Mouse (Mus musculus) right cerebral cortex, postnatal 36 days (tissue): Measurements from ENCODE around the gene Pxn.
"Not testable (repeated sequence)": the region's sequence is repeated elsewhere in the genome, so short reads cannot be mapped to it uniquely, and the experiment has no call there.

Experiments
- DNase-seq, 2 experiments: peaks; one replicate each; pipeline ENCODE4 v3.0.0; 2022; ENCODE audit warnings: low spot score in 2 of 2, mixed read lengths in 1 of 2

Gene Pxn

DNA sequence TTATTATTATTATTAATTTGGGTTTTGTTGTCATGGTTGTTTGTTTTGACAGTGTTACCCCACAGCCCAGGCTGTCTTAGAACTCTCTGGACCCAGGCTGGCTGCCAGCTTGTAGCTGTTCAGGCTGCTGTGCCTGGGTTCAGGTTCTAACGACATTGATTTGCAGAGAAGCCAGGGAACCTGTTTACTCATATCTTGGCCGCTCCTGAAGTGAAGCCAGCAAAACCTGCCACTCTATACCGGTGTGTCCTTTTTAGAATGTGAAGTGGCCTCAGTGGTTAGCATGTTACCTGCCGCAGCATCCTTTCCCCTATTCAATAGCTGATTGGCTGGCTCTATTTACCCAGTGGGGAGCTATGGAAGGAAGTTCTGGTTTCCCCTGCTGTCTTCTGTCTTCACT is 19.8 kb upstream of the Pxn start:
- no peak for DNase-seq

DNA sequence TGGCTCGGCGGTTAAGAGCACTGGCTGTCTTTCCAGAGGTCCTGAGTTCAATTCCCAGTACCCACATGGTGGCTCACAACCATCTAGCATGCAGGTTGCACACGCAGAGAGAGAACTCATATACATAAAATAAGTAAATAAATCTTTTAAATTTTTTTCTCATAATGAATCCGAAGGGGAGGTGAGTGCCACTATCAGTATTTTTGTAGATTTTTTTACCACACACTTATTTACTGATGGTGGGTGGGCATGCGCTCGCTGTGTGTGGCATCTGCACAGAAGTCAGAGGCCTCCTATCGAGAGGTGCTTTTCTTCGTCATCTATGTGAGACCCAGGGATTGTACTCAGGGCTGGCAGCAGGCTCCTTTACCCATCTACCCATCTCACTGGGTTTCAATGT is 19.1 kb upstream of the Pxn start:
- DNase-seq = no peak

DNA sequence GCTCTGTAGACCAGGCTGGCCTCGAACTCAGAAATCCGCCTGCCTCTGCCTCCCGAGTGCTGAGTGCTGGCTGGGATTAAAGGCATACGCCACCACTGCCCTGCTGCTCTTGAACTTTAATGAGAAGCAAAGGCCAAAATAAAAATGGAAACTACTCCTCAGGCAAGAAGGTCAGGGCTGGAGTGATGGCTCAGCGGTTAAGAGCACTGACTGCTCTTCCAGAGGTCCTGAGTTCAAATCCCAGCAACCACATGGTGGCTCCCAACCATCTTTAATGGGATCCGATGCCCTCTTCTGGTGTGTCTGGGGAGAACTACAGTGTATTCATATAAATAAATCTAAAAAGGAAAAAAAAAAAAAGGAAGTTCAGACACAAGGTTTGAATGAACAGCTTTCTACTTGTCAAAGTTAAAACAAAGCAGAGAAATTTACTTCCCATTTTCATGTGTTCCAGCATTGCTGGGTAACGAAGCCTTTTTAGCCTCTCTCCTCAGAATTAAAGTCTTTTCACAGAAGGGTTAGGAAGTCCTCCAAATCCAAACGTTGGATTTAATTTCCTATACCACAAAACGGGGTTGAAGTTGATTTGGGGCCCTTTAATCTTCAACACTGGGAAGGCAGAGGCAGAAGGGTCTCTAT is 18.4 kb upstream of the Pxn start:
- no peak for DNase-seq

DNA sequence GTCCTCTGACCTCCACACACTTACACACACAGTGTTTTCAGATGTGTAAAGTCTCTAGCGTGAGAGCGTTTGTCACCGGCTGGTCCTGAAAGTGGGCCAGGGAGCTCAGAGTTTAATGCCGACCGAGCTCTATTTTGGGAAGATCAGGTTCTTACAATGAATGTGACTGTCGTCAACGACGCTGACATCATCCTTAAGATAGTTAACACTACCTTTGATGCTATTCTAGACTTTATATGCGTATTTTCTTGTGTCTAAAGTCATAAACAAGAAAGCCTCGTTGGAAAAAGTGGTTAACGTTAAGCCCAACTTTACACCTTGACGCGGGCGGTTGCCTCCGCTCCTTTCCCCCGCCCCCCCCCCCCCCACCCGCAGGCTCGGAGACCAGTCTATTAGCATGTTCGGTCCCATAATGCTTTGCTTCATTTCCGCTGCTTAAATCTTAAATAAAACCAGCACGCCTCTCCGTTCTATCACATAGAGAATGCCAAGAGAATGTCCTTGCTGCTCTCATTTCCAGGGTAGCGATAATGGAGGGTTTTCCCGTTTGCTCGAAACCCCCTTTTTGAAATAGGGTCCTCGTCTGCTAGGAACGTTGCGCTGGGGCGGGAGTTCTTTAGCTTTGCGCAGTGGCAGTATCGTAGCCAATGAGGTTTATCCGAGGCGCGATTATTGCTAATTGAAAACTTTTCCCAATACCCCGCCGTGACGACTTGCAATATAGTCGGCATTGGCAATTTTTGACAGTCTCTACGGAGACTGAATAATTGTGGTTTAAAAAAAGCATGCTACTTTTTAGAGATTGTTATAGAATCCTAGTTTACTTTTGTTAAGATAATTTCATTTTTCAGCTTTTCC is 17.4 kb upstream of the Pxn start:
- DNase-seq = peak; percentile 64 to 66

DNA sequence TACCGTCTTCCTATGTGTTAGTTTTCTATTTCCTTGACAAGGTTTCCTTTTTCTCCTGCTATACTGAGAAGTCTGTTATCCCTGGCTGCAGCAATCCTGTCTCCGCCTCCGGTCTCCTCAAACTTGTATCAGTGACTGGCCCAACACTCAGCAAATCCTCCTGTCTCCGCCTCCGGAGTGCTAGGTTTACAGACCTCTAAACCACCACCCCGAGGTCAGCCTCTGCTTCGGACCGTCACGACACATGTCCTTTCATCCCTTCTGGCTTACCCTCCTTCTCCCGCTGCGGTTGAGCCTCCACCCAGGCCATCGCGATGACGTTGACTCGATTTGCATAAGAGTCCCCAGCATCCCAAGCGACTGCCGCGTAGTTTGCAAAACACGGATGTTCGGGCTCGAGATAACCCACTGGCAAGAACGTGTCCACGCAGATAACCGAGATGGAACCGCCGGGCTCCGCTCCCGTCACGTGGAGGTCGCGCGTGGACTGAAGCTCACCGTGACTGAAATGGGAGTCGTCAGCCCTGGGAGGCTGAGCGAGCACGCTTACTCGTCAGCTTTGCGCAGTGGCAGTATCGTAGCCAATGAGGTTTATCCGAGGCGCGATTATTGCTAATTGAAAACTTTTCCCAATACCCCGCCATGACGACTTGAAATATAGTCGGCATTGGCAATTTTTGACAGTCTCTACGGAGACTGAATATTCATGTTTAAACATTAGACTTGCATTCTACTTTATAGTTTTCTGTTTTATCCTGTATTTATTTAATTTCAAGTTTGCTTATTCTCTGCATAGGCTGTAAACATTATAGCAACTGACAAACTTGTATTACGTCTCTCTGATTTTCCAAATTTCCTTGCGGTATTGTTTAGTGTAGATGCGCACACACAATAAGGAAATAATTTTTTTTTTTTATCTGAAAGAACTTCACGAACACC is 16.5 kb upstream of the Pxn start:
- DNase-seq = peak; percentile 78 to 80

DNA sequence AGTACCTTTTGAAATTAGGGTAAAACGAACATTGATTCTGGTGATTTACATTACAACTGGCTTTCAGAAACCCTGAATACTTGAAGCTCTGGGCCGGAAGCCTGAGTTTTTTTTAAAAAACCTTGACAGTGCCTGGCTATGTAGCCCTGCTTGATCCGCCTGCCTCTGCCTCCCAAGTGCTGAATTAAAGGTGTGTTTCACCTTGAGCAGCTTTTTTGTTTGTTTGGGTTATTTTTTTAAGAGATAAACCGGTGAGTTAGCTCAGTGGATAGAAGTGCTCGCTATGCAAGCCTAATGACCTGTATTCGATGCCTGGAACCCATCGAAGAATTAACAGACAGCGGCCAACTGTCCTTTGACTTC is 15.9 kb upstream of the Pxn start:
- no peak for DNase-seq

DNA sequence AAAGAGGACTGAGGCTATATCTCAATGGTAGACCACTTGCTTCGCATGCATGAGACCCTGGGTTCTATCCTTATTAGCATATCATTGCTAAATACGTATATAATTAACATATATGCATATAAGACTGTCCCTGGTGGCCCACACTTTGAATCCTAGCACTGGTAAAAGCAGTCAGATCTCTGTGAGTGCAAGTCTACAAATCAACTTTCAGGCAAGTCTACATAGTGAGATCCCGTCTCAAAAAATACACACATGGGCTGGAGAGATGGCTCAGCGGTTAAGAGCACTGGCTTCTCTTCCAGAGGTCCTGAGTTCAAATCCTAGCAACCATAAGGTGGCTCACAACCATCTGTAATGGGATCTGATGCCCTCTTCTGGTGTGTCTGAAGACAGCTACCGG is 15.4 kb upstream of the Pxn start:
- no peak for DNase-seq

DNA sequence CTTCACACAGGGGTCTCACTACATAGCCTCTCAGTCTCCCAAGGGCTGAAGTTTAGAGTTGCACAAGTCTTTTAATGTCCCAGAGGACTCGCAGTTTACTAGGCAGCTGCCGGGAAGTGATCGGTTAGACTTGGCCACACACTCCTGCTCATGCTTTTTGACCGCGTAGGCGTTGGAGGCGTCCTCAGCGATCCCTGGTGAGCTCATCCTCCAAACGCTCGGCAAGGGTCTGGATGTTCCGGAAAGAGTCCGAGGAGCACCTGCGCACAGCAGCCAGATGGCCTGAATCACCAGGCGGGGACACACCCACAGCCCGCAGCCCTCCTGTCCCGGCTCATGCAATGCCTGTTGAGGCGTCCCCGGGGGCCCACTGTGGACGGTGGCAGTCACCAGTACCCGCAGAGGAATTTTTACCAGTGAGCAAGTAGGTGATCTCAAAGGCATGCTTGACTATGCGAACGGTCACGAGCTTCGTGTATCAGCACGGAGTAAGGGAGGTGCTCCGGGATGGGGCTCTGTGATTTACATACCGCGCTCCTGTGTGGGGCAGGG is 14.6 kb upstream of the Pxn start:
- DNase-seq = no peak

DNA sequence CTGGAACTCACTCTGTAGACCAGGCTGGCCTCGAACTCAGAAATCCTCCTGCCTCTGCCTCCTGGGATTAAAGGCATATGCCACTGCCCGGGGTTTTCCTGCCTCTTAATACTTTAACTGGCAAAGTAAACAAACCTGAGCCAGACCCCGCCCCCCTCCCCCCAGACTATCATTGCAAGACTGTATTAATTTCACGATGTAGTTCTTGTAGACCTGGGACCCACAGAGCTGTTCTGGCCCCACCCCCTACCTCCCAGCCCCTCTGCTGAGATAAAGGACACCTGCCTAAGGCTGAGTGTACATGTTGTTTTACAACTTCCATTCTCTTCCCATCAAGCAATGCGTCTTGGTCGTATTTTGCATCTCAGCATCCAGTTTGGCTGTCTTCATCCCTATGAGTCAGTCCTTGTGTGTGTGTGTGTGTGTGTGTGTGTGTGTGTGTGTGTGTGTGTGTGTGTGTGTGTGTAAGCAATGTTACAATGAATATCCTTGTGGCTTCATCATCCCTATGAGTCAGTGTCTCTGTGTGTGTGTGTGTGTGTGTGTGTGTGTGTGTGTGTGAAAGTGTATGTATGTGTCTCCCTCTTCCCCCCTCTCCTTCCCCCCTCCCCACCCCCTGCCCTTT is 13.7 kb upstream of the Pxn start:
- DNase-seq = no peak

DNA sequence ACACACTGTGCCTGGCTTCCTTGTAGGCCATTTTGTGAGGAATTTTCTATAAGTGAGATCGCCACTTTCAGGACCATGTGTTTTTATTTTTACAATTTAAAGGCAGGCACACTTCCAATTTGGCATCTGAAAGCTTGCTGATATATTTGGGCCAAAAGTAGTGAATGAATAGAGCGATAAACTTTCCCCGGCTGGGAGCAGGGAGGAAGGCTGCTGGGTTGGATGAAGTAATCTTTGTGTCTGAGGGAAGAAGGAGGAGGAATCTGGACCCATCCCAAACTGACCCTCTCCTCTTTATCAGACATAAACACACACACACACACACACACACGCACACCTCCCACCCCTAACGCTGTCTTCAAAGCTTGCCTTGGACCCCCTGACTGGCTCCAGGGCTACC is 13.0 kb upstream of the Pxn start:
- no peak for DNase-seq

DNA sequence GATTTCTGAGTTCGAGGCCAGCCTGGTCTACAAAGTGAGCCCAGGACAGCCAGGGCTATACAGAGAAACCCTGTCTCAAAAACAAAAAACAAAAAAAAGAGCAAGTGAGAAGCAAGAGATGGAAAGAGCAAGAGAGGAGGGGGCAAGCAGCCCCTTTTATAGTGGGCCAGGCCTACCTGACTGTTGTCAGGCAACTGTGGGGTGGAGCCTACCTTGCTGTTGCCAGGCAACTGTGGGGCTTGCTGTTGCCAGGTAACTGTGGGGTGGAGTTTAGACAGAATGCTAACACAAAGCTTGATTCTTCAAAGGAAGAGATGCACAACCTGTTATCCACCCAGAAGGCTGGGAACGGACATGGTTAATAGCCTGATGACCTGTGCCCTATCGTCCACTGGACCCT is 10.9 kb upstream of the Pxn start:
- not testable (repeated sequence) for DNase-seq

DNA sequence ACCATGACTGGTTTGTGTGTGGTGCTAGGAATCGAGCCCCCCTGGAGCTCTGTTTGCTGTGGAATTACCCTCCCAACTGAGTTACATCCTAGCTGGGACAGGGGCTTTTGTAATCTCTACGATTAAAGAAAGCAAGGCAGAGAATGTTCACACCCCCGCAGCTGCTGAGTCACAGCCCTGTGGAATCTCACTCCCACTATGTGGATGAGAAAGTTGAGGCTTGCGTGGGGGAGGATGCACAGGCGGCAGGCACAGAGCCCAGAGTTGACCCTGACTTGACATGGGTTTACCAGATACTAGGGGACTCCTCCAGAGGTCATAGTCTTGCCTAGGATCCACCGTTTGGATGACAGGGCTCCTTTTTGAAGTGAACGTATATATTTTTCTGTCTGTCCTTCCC is 9.4 kb upstream of the Pxn start:
- no peak for DNase-seq

DNA sequence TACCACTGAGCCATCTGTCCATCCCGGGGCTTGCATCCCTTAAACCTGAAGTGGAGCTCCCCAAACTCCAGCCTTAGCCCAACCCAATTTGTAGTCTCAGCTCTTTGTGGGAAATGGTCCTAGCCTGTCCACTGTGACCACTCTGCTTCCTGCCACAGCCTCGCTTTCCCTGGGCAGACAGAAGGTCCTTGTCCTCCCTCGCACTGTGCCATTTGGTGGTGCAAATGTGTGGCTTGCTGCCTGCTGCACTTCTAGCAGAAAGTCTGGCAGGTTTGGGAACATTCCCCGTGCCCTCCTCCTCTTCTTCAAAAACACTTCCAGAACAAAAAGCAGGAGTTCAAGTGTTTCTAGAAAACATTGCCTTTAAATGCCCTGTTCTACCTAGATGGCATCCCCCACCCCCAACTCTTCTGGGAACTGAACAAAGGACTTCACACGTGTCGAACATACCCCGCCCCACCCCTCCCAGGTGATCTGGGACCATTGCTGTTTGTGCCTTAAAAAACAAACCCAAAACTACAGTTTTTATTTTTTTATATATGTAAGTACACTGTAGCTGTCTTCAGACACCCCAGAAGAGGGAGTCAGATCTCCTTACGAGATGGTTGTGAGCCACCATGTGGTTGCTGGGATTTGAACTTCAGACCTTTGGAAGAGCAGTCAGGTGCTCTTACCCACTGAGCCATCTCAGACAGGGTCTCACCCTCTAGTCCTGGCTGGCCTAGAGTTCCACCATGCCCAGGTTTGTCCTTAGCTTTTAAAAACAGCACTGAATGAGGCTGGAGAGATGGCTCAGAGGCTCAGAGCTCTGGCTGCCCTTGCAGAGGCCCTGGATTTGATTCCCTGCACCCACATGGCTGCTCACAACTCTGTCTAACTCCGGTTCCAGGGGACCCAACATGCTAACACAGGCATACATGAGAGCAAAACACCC is 7.9 kb upstream of the Pxn start:
- DNase-seq = no peak

DNA sequence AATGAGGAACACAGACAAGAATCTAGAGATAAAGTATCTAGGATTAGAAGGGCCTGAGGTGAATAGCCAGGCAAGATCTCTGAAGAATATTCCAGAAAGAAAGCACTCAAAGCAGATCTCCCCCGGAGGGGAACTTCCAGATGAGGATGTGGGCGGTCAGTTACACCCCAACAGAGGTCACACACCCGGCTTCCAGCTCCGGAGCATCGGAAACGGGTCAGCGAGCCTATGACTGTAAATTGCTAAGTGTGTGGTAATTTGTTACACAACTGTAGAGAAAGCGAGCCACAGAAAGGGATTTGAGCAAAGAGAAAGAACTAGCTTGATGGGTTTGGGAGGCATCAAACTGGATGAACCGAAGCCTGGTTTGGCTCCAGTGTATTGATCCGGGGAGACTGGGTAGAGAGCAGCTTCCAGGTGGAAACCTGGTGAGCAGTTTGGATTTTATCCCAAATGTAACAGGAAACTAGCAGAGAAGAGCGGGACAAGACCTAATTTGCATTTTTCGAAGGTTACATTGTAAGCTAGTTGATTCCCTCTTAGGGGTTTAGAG is 6.0 kb upstream of the Pxn start:
- no peak for DNase-seq

DNA sequence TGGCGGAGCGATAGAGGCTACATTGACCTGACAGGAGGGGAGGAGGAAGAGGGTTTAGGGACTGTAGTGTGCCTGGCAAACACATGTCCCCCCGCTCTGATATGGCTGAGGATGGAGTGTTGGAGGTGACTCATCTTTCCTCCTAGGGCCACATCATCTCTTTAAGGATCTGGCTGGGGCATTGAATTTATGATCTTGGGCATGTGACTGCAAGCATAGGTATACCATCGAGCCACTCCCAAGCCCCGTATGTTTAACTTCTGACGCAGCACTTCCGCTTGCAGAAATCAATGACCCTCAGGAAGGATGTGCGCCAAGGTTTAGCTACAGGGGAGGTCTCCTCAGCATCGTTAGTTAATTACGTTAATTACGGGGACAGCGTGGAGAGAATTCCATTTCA is 3.4 kb upstream of the Pxn start:
- no peak for DNase-seq

DNA sequence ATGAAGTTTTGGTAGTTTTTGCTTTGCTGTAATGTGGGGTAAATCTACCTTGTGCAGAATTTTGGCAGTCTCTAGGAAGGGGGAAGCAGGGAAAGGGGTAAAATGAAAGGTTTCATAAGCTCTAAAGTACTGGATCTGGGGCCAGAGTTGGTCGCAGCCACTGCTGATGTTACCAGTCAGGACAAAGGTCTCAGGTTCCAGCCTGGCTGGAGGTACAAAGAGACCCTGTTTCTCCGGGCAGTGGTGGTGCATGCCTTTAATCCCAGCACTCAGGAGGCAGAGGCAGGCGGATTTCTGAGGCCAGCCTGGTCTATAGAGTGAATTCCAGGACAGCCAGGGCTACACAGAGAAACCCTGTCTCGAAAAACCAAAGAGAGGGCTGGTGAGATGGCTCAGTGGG is 859 bp upstream of the Pxn start:
- not testable (repeated sequence) for DNase-seq

DNA sequence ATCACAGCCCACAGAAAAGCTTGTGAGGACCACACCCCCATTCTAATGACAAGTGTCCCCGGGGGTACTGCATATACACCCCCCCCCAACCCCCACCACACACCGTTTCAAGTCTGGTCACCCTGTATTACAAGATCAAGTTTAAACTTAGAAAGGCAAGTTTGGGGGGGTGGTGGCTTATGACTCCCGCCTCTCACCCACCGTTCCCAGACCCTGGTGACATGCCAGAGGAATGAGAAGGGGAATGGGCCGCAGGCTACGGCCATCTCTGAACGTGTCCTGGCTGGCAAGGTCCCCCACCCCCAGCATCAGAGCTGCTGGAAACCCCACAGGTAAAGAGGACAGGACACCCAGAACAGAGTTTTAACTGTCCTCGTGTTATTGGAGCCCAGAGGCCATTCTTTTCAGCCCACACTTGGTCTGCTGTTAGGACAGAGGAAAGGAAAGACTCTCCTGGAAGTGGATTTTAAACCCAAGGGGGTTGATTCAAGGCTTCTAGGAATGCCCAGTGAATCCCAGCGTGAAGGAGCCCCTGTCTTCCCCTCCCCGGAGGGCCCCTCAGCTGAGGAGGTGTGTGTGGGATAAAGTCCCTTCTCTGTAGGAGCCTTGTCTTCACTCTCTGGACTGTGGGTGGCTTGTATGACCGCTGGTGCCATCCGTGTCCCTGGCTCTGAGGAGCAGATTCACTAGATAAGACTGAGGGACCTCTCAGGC is 948 bp downstream of the Pxn start:
- DNase-seq = no peak

DNA sequence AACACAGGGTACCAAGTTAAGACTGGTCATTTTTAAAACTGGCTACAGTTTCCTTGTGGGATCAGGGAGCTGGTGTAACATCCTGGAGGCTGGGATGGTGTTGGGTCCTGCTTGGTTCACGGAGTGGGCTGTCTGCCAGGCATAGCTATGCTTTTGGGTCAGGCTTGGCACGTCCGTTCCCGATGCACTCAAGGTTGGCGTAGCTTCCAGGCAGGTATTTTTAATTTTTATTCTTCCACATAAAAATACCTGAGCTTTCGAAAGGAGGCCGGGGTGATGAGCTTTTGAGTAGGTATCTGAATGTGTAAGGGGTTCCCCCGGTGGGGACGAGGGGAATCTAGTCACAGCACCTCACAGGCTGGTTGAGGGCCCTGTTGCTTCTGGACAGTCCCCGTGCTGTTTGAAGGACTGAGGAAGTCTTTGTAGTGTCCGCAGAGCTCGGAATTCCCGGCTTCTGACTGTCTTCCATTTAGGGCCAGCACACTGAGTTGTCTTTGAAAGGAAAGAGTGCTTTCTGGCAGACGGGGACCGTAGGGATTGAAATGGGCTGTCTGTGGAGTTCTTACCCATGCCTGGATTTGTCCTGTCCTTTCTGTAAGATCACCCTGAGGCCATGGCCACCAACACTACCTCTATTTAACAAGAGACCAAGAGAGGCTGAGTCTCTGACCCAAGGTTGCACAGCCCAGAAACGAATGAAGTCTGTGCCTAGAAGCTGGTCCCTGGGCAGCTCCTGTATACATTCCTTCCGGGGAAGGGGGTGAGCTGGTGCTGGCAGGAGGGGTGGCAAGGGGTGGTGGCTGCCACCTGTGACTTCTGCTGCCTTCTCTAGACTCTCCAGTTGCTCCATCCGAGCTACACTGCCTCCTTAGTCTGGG is 1.7 kb downstream of the Pxn start:
- DNase-seq = no peak

DNA sequence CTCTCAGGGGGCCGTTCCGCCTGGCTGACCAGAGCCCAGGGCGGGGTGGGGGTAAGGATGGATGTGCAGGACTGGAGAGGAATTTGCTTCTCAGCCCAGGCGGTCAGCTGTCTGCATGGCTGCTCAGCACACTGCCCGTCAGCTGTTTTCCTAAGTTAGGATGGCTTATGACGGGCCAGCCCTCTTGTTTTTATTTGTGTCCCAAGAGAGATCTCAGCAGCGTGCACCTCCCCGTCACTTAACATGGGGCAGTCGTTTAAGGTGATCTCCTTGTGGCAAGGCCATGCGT is 2.3 kb downstream of the Pxn start:
- no peak for DNase-seq
